Mouse (Mus musculus) cerebellum, adult 2 months (tissue): ENCODE measurements around the gene Olfr918.

Experiments
- CTCF ChIP-seq: fragments of 200-500 bp; IDR thresholded peaks from 2 replicates; pipeline ENCODE4 v1.5.1; 2011; ENCODE audit warnings: low read depth, mild to moderate bottlenecking, control low read depth, low read length, moderate library complexity, borderline replicate concordance; ENCODE audit not compliant: insufficient read depth
- POLR2A ChIP-seq: fragments of 200-500 bp; IDR thresholded peaks from 2 replicates; pipeline ENCODE4 v1.6.1; 2011; ENCODE audit warnings: low read length, control low read depth, borderline replicate concordance; ENCODE audit not compliant: insufficient read depth

GRCm38 (mm10) chr9:38674501-38674900 is at the start of gene Olfr918:
- no peak for TF ChIP-seq CTCF
- no peak for TF ChIP-seq POLR2A
